Comparison of ENCODE assay signal across 8 mouse cellular contexts in the genomic region with DNA sequence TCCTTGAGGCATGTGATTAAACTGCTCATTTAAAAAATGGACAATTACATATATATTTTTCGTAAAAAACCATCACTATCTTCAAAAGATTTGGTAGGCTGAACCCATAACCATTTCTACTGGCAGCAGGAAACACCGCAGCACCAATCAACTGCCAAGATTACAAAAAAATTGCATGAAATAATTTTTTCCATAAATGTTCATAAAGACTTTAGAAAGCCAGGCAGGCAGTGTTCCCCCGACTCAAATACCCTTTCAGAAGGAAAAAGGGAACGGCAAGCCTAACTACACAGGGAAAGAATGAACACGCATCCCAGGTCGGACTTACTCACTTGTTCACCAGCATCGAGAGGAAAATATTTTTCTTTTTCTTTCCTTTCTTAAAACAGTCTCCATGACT. TPM values are rescaled to one million over a fixed set of nuclear protein-coding genes. Genes with fewer than 3 reads are reported as not detected.
DNase-seq lines count a peak whose midpoint lies in the region; ATAC-seq and TF ChIP-seq lines count a peak whose summit lies in the region.

No protein-coding gene starts in this region.

- H3K4me2 ChIP-seq in kidney, postnatal 0 days (ENCODE audit: low read length): peak overlapping the region; percentile 54
- peak overlapping the region; percentile 71 for H3K4me2 ChIP-seq in hindbrain, embryonic 13.5 days
- peak overlapping the region; percentile 77 for H3K4me2 ChIP-seq in midbrain, embryonic 16.5 days (ENCODE audit: low read length)

- peak; percentile 25 for DNase-seq in kidney, postnatal 0 days (ENCODE audit: low spot score)
- no peak for DNase-seq in kidney, postnatal 25 days
- peak; percentile 6 for DNase-seq in T-cell, adult 2 months (ENCODE audit: low spot score)
- no peak for DNase-seq in left cerebral cortex, adult 18-20 months (ENCODE audit: low spot score in 2 of 2)
- no peak for DNase-seq in urinary bladder, postnatal 4 days (ENCODE audit: low spot score in 2 of 2)
- no peak for DNase-seq in kidney, postnatal 36 days

- 18% methylated on average over 7 of the region's 7 CpGs for WGBS in kidney, postnatal 0 days
- 21% methylated on average over 7 of the region's 7 CpGs for WGBS in hindbrain, embryonic 13.5 days
- WGBS in midbrain, embryonic 16.5 days: 25% methylated on average over 7 of the region's 7 CpGs

- H3K27me3 ChIP-seq in kidney, postnatal 0 days (ENCODE audit: insufficient read depth, low read length): no peaks in the 10 kb centered on the region
- peaks cover 15% of the 10 kb centered on the region for H3K27me3 ChIP-seq in hindbrain, embryonic 13.5 days
- H3K27me3 ChIP-seq in midbrain, embryonic 16.5 days (ENCODE audit: control insufficient read depth, insufficient read depth, low read depth, low read length): no peaks in the 10 kb centered on the region; the same call in 1 of the 2 replicates

- peak overlapping the region; percentile 63; the same call in 1 of the 2 replicates for H3K9ac ChIP-seq in kidney, postnatal 0 days (ENCODE audit: low read depth, low read length)
- no peak overlapping the region for H3K9ac ChIP-seq in hindbrain, embryonic 13.5 days
- no peak overlapping the region for H3K9ac ChIP-seq in midbrain, embryonic 16.5 days (ENCODE audit: low read depth, low read length)

- H3K36me3 ChIP-seq in kidney, postnatal 0 days (ENCODE audit: insufficient read depth, low read length): peaks cover 9% of the 10 kb centered on the region
- peaks cover 9% of the 10 kb centered on the region for H3K36me3 ChIP-seq in hindbrain, embryonic 13.5 days
- no peaks in the 10 kb centered on the region for H3K36me3 ChIP-seq in midbrain, embryonic 16.5 days (ENCODE audit: control insufficient read depth, insufficient read depth, low read length)

- H3K9me3 ChIP-seq in kidney, postnatal 0 days (replicated peaks; ENCODE audit: low read length): no peaks in the 10 kb centered on the region
- H3K9me3 ChIP-seq in hindbrain, embryonic 13.5 days: no peaks in the 10 kb centered on the region
- H3K9me3 ChIP-seq in midbrain, embryonic 16.5 days (replicated peaks; ENCODE audit: control insufficient read depth, low read length, poor library complexity, severe bottlenecking): no peaks in the 10 kb centered on the region

- H3K27ac ChIP-seq in kidney, postnatal 0 days: 0 out of 2 replicates have a peak overlapping the region, but pooled peaks have one; percentile 51
- no peak overlapping the region for H3K27ac ChIP-seq in hindbrain, embryonic 13.5 days
- no peak overlapping the region for H3K27ac ChIP-seq in midbrain, embryonic 16.5 days (ENCODE audit: low read length)

- peak overlapping the region; percentile 44 for H3K4me3 ChIP-seq in kidney, postnatal 0 days (replicated peaks; ENCODE audit: low read depth, low read length)
- peak overlapping the region; percentile 50 for H3K4me3 ChIP-seq in hindbrain, embryonic 13.5 days
- peak overlapping the region; percentile 51 for H3K4me3 ChIP-seq in midbrain, embryonic 16.5 days (ENCODE audit: low read depth, low read length)

- no peak for ATAC-seq in kidney, postnatal 0 days (replicated peaks; ENCODE audit: low FRiP score, low read depth)
- ATAC-seq in hindbrain, embryonic 13.5 days (ENCODE audit: low FRiP score): no peak
- no peak for ATAC-seq in midbrain, embryonic 16.5 days

- no peak for TF ChIP-seq CTCF in kidney, postnatal 0 days (IDR thresholded peaks at IDR 0.05; ENCODE audit: low read depth)

- no peaks in the 10 kb centered on the region; the same call in 1 of the 2 replicates for H3K4me1 ChIP-seq in kidney, postnatal 0 days (replicated peaks; ENCODE audit: insufficient read depth, low read length)
- no peaks in the 10 kb centered on the region for H3K4me1 ChIP-seq in hindbrain, embryonic 13.5 days (replicated peaks)
- no peaks in the 10 kb centered on the region for H3K4me1 ChIP-seq in midbrain, embryonic 16.5 days (ENCODE audit: control insufficient read depth, insufficient read depth, low read length)

RNA-seq across cellular contexts. Expression of a gene that starts 25.4 kb away (rescaled TPM):
- 46.0 and 52.4 TPM in 2 replicates for polyA plus RNA-seq in kidney, postnatal 0 days (2015; fragmentation: Nextera tagmentation; extraction: Ambion mirVana)
- 13.9 and 15.9 TPM in 2 replicates for polyA plus RNA-seq in hindbrain, embryonic 13.5 days (2015; fragmentation: Nextera tagmentation; extraction: Ambion mirVana)
- 10.0 and 10.5 TPM in 2 replicates for polyA plus RNA-seq in midbrain, embryonic 16.5 days (2015; fragmentation: Nextera tagmentation; extraction: Ambion mirVana)
- 10 to 100 TPM; 36.9 to 42.4 TPM for total RNA-seq in left cerebral cortex, adult 18-20 months (2021)

RNA-seq across cellular contexts. Expression of a gene that starts 25.5 kb away (rescaled TPM):
- not detected in 2 replicates for polyA plus RNA-seq in kidney, postnatal 0 days (2015; fragmentation: Nextera tagmentation; extraction: Ambion mirVana)
- polyA plus RNA-seq in hindbrain, embryonic 13.5 days (2015; fragmentation: Nextera tagmentation; extraction: Ambion mirVana): not detected in 2 replicates
- polyA plus RNA-seq in midbrain, embryonic 16.5 days (2015; fragmentation: Nextera tagmentation; extraction: Ambion mirVana): not detected in 2 replicates
- not detected for total RNA-seq in left cerebral cortex, adult 18-20 months (2021)

RNA-seq across cellular contexts. Expression of a gene that starts 38.6 kb away (rescaled TPM):
- polyA plus RNA-seq in kidney, postnatal 0 days (2015; fragmentation: Nextera tagmentation; extraction: Ambion mirVana): not detected in 2 replicates
- not detected in 2 replicates for polyA plus RNA-seq in hindbrain, embryonic 13.5 days (2015; fragmentation: Nextera tagmentation; extraction: Ambion mirVana)
- not detected in 2 replicates for polyA plus RNA-seq in midbrain, embryonic 16.5 days (2015; fragmentation: Nextera tagmentation; extraction: Ambion mirVana)
- not detected for total RNA-seq in left cerebral cortex, adult 18-20 months (2021)

RNA-seq across cellular contexts. Expression of a gene that starts 52.5 kb away (rescaled TPM):
- polyA plus RNA-seq in kidney, postnatal 0 days (2015; fragmentation: Nextera tagmentation; extraction: Ambion mirVana): not detected in 2 replicates
- polyA plus RNA-seq in hindbrain, embryonic 13.5 days (2015; fragmentation: Nextera tagmentation; extraction: Ambion mirVana): not detected in 2 replicates
- 0.14 and 0.20 TPM in 2 replicates for polyA plus RNA-seq in midbrain, embryonic 16.5 days (2015; fragmentation: Nextera tagmentation; extraction: Ambion mirVana)
- under 1 TPM in 1 of 2 experiments, not detected in 1; 0.45 TPM for total RNA-seq in left cerebral cortex, adult 18-20 months (2021)

RNA-seq across cellular contexts. Expression of a gene that starts 55.0 kb away (rescaled TPM):
- not detected in 2 replicates for polyA plus RNA-seq in kidney, postnatal 0 days (2015; fragmentation: Nextera tagmentation; extraction: Ambion mirVana)
- polyA plus RNA-seq in hindbrain, embryonic 13.5 days (2015; fragmentation: Nextera tagmentation; extraction: Ambion mirVana): not detected in 2 replicates
- polyA plus RNA-seq in midbrain, embryonic 16.5 days (2015; fragmentation: Nextera tagmentation; extraction: Ambion mirVana): not detected in 2 replicates
- not detected for total RNA-seq in left cerebral cortex, adult 18-20 months (2021)

Comparison
In these comparisons a context has a peak if more than half of its experiments do, and no peak if none do; other contexts are left out.
1. DNase-seq: peak in kidney, postnatal 0 days (single experiment) and T-cell, adult 2 months (single experiment); none in kidney, postnatal 25 days (0 of 2), left cerebral cortex, adult 18-20 months (0 of 2), urinary bladder, postnatal 4 days (0 of 2) and kidney, postnatal 36 days (0 of 2).
2. Peak in every context shown above with its lines, with median percentiles within 50 percentile points of each other: H3K4me2 ChIP-seq and H3K4me3 ChIP-seq.